Mouse (Mus musculus) forebrain, embryonic 15.5 days (tissue): ENCODE measurements around the gene Ikbkg. TPM values are rescaled to one million over a fixed set of nuclear protein-coding genes. Genes with fewer than 3 reads are reported as not detected.
A peak's percentile ranks its signal among the peaks of the same experiment; 100 is the strongest.
"Not testable (repeated sequence)": the region's sequence is repeated elsewhere in the genome, so short reads cannot be mapped to it uniquely, and the experiment has no call there.

ENCODE experiments used
- ATAC-seq: fragments of 200-750 bp; cut with Nextera tagmentation; replicated peaks from 2 replicates; pipeline ENCODE4 v1.8.0; 2017; ENCODE audit warnings: mild to moderate bottlenecking, moderate TSS enrichment, moderate library complexity
- H3K27ac ChIP-seq: fragments of 300-500 bp; sonication (generic); replicated peaks from 2 replicates; pipeline ENCODE4 v1.5.1; 2015; ENCODE audit warnings: mild to moderate bottlenecking, inconsistent platforms
- H3K27me3 ChIP-seq: fragments of 300-500 bp; sonication (generic); 2 replicates; pipeline ENCODE4 v1.6.1; 2015; ENCODE audit warnings: inconsistent platforms
- H3K36me3 ChIP-seq: fragments of 300-500 bp; sonication (generic); 2 replicates; pipeline ENCODE4 v1.6.1; 2015; ENCODE audit warnings: mild to moderate bottlenecking, inconsistent platforms
- H3K4me1 ChIP-seq: fragments of 300-500 bp; sonication (generic); 2 replicates; pipeline ENCODE4 v1.6.1; 2015; ENCODE audit warnings: inconsistent platforms
- H3K4me2 ChIP-seq: fragments of 300-500 bp; sonication (generic); replicated peaks from 2 replicates; pipeline ENCODE4 v1.6.1; 2015; ENCODE audit warnings: mild to moderate bottlenecking, inconsistent platforms
- H3K4me3 ChIP-seq: fragments of 300-500 bp; sonication (generic); 2 replicates; pipeline ENCODE4 v1.5.1; 2015; ENCODE audit warnings: mild to moderate bottlenecking, inconsistent platforms
- H3K9ac ChIP-seq: fragments of 300-500 bp; sonication (generic); replicated peaks from 2 replicates; pipeline ENCODE4 v1.6.1; 2015; ENCODE audit warnings: mild to moderate bottlenecking, inconsistent platforms
- H3K9me3 ChIP-seq: fragments of 300-500 bp; sonication (generic); 2 replicates; pipeline ENCODE4 v1.6.1; 2016; ENCODE audit warnings: inconsistent platforms
- WGBS: fragments of 180-500 bp; shearing (Covaris S2); methylation state at CpG from one replicate; pipeline ENCODE4 v1.1.7; 2015; ENCODE audit warnings: mixed read lengths; 5-methylcytosine and 5-hydroxymethylcytosine counted together
- polyA plus RNA-seq: library from polyadenylated mRNA; unstranded; fragments of >200 nt; fragmentation: Nextera tagmentation; extraction: Ambion mirVana; gene quantifications from 2 replicates; pipeline ENCODE4 v1.2.1, GENCODE M21; 2015

Ikbkg gene
- 18.1 and 19.7 TPM in 2 replicates for polyA plus RNA-seq

- 24% methylated on average over 30 of the region's 30 CpGs for WGBS
Observed at GRCm38 (mm10) chrX:74392535-74393443, at the start of gene Ikbkg, which contains the start of gene Fam3a. Gene Ikbkg, plus strand, starts transcription at chrX:74393290. Gene Fam3a, minus strand, starts transcription at chrX:74393272.

GRCm38 (mm10) chrX:74352645-74353466, 40.2 kb upstream of the Ikbkg start:
- no peaks in the 10 kb centered on the region for H3K36me3 ChIP-seq
- ATAC-seq, result peak; percentile 74
- H3K9ac ChIP-seq, result peak overlapping the region; percentile 51
- 27% methylated on average over 13 of the region's 13 CpGs for WGBS
- H3K27ac ChIP-seq, result peak overlapping the region; percentile 74
- H3K4me2 ChIP-seq, result peak overlapping the region; percentile 54
- no peaks in the 10 kb centered on the region for H3K27me3 ChIP-seq
- peak overlapping the region; percentile 45 for H3K4me3 ChIP-seq
- peaks cover 4% of the 10 kb centered on the region; the same call in 1 of the 2 replicates for H3K4me1 ChIP-seq
- H3K9me3 ChIP-seq, result no peaks in the 10 kb centered on the region

More at GRCm38 (mm10) chrX:74392535-74393443, at the start of gene Ikbkg, which contains the start of gene Fam3a:
- Histone ChIP-seq H3K9ac (peak within 1 kb of the TSS; percentile 59), H3K27ac (peak within 1 kb of the TSS; percentile 61), H3K36me3 (no peaks in the 10 kb centered on the region), H3K9me3 (no peaks in the 10 kb centered on the region), H3K4me3 (peak within 1 kb of the TSS; percentile 46), H3K27me3 (no peaks in the 10 kb centered on the region), H3K4me2 (peak within 1 kb of the TSS; percentile 55), H3K4me1 (peaks cover 6% of the 10 kb centered on the region)
- peak; percentile 100 for ATAC-seq

- no peaks in the 10 kb centered on the region for H3K27me3 ChIP-seq
- 16% methylated on average over 10 of the region's 22 CpGs for WGBS
- peak; percentile 89 for ATAC-seq
- H3K9ac ChIP-seq, result peak within 1 kb of the TSS; percentile 51
- H3K9me3 ChIP-seq, result no peaks in the 10 kb centered on the region
- H3K4me2 ChIP-seq, result peak within 1 kb of the TSS; percentile 54
- H3K27ac ChIP-seq, result peak within 1 kb of the TSS; percentile 74
- peak within 1 kb of the TSS; percentile 45 for H3K4me3 ChIP-seq
- H3K36me3 ChIP-seq, result no peaks in the 10 kb centered on the region
- peaks cover 4% of the 10 kb centered on the region; the same call in 1 of the 2 replicates for H3K4me1 ChIP-seq
Observed at GRCm38 (mm10) chrX:74353467-74353770, 39.7 kb upstream of the Ikbkg start, which contains the start of gene Lage3. Gene Lage3, minus strand, starts transcription at chrX:74353618.

- H3K4me1 ChIP-seq, H3K27ac ChIP-seq, H3K4me2 ChIP-seq, ATAC-seq, H3K9me3 ChIP-seq, H3K4me3 ChIP-seq, H3K9ac ChIP-seq, H3K27me3 ChIP-seq, H3K36me3 ChIP-seq: not testable (repeated sequence)
- WGBS, result 85% methylated on average over 3 of the region's 3 CpGs
Observed at GRCm38 (mm10) chrX:74357069-74357468, 36.0 kb upstream of the Ikbkg start.

GRCm38 (mm10) chrX:74359171-74359570, 33.9 kb upstream of the Ikbkg start:
- Histone ChIP-seq H3K27ac (no peak overlapping the region), H3K9ac (no peak overlapping the region), H3K4me1 (no peaks in the 10 kb centered on the region), H3K4me3 (no peak overlapping the region), H3K36me3 (no peaks in the 10 kb centered on the region), H3K27me3 (no peaks in the 10 kb centered on the region), H3K4me2 (no peak overlapping the region), H3K9me3 (no peaks in the 10 kb centered on the region)
- ATAC-seq, result no peak
- WGBS, result 56% methylated on average over 11 of the region's 11 CpGs

- Histone ChIP-seq H3K4me1 (peaks cover 12% of the 10 kb centered on the region), H3K9ac (peak overlapping the region; percentile 69), H3K4me3 (peak overlapping the region; percentile 57), H3K9me3 (no peaks in the 10 kb centered on the region), H3K27me3 (no peaks in the 10 kb centered on the region), H3K36me3 (no peaks in the 10 kb centered on the region), H3K27ac (no peak overlapping the region), H3K4me2 (peak overlapping the region; percentile 60)
- ATAC-seq, result no peak
- WGBS, result 67% methylated on average over 10 of the region's 10 CpGs
Observed at GRCm38 (mm10) chrX:74367512-74367911, 25.6 kb upstream of the Ikbkg start.

- H3K4me3 ChIP-seq, result peak overlapping the region; percentile 57
- H3K4me1 ChIP-seq, result peaks cover 12% of the 10 kb centered on the region
- peak; percentile 77 for ATAC-seq
- no peaks in the 10 kb centered on the region for H3K36me3 ChIP-seq
- peak overlapping the region; percentile 60 for H3K4me2 ChIP-seq
- no peaks in the 10 kb centered on the region for H3K27me3 ChIP-seq
- peak overlapping the region; percentile 71 for H3K27ac ChIP-seq
- no peaks in the 10 kb centered on the region for H3K9me3 ChIP-seq
- H3K9ac ChIP-seq, result peak overlapping the region; percentile 69
- 15% methylated on average over 47 of the region's 49 CpGs for WGBS
Observed at GRCm38 (mm10) chrX:74368209-74368909, 24.7 kb upstream of the Ikbkg start.

- Histone ChIP-seq H3K36me3 (no peaks in the 10 kb centered on the region), H3K27ac (no peak within 1 kb of the TSS), H3K4me1 (0 out of 2 replicates have a peak, but pooled peaks cover 3% of the 10 kb centered on the region), H3K9me3 (no peaks in the 10 kb centered on the region), H3K4me3 (peak within 1 kb of the TSS; percentile 50), H3K4me2 (peak within 1 kb of the TSS; percentile 62), H3K27me3 (no peaks in the 10 kb centered on the region), H3K9ac (peak within 1 kb of the TSS; percentile 54)
- WGBS, result 19% methylated on average over 32 of the region's 32 CpGs
- ATAC-seq, result peak; percentile 93
Observed at GRCm38 (mm10) chrX:74372888-74373549, 20.1 kb upstream of the Ikbkg start, which contains the start of the genes Ubl4a and Slc10a3. Gene Ubl4a, minus strand, starts transcription at chrX:74373218. Gene Slc10a3, minus strand, starts transcription at chrX:74373349.

- 85% methylated on average over 2 of the region's 2 CpGs for whole genome bisulfite sequencing
- ATAC-seq, result no peak
- Histone ChIP-seq H3K9ac (no peak overlapping the region), H3K36me3 (no peaks in the 10 kb centered on the region), H3K9me3 (no peaks in the 10 kb centered on the region), H3K4me1 (no peaks in the 10 kb centered on the region), H3K27ac (no peak overlapping the region), H3K4me2 (no peak overlapping the region), H3K27me3 (no peaks in the 10 kb centered on the region), H3K4me3 (no peak overlapping the region)
Observed at GRCm38 (mm10) chrX:74384451-74384850, 8.6 kb upstream of the Ikbkg start.

GRCm38 (mm10) chrX:74388153-74388552, 4.9 kb upstream of the Ikbkg start:
- Histone ChIP-seq H3K4me1 (peaks cover 6% of the 10 kb centered on the region), H3K4me2 (no peak overlapping the region), H3K27ac (no peak overlapping the region), H3K36me3 (no peaks in the 10 kb centered on the region), H3K9me3 (no peaks in the 10 kb centered on the region), H3K4me3 (no peak overlapping the region), H3K27me3 (no peaks in the 10 kb centered on the region), H3K9ac (no peak overlapping the region)
- ATAC-seq, result no peak

GRCm38 (mm10) chrX:74400136-74400535, 7.0 kb downstream of the Ikbkg start:
- Histone ChIP-seq H3K9ac (no peak overlapping the region), H3K27me3 (no peaks in the 10 kb centered on the region), H3K4me2 (no peak overlapping the region), H3K4me1 (no peaks in the 10 kb centered on the region), H3K9me3 (no peaks in the 10 kb centered on the region), H3K27ac (no peak overlapping the region), H3K36me3 (no peaks in the 10 kb centered on the region), H3K4me3 (no peak overlapping the region)
- ATAC-seq, result no peak
- 87% methylated on average over 3 of the region's 3 CpGs for WGBS
